In genomic region chr4:58925664-58926063, GRCm38 (mm10) we compare ENCODE assay signal across 22 mouse cellular contexts. TPM values are rescaled to one million over a fixed set of nuclear protein-coding genes. Genes with fewer than 3 reads are reported as not detected.
"Had no signal": no experiment of that assay in that cellular context is flagged by ENCODE, and none has a peak within 500 bp of the region (broad histone marks: within the 10 kb centered on the region; RNA-seq: fewer than 3 reads in every experiment).

No protein-coding gene starts in this region.

- H3K9me3 ChIP-seq: kidney, embryonic 15.5 days; limb, embryonic 15.5 days had no signal

- H3K27me3 ChIP-seq: kidney, embryonic 15.5 days; limb, embryonic 12.5 days; limb, embryonic 15.5 days; neural tube, embryonic 13.5 days had no signal

- H3K27ac ChIP-seq: kidney, embryonic 15.5 days; limb, embryonic 12.5 days; limb, embryonic 15.5 days; liver, embryonic 14.5 days; macrophage; midbrain, embryonic 12.5 days; neural tube, embryonic 13.5 days had no signal

- H3K36me3 ChIP-seq: kidney, embryonic 15.5 days; limb, embryonic 12.5 days; limb, embryonic 15.5 days; midbrain, embryonic 12.5 days; neural tube, embryonic 13.5 days had no signal

- H3K4me2 ChIP-seq: kidney, embryonic 15.5 days; limb, embryonic 12.5 days; limb, embryonic 15.5 days; liver, embryonic 11.5 days; lung, embryonic 14.5 days; midbrain, embryonic 12.5 days; neural tube, embryonic 13.5 days had no signal

- DNase-seq: kidney, adult 8-10 months; kidney, postnatal 10 days; kidney, postnatal 36 days; layer of hippocampus, adult 9-11 months; liver, postnatal 0 days; lung, embryonic 14.5 days; thymus, adult 18-20 months; thymus, postnatal 36 days had no signal

- H3K4me3 ChIP-seq: kidney, embryonic 15.5 days; limb, embryonic 12.5 days; limb, embryonic 15.5 days; midbrain, embryonic 12.5 days; myocyte; neural tube, embryonic 13.5 days had no signal

- H3K4me1 ChIP-seq: kidney, embryonic 15.5 days; limb, embryonic 12.5 days; limb, embryonic 15.5 days; midbrain, embryonic 12.5 days; neural tube, embryonic 13.5 days had no signal

- H3K9ac ChIP-seq: kidney, embryonic 15.5 days; limb, embryonic 12.5 days; limb, embryonic 15.5 days; liver, embryonic 14.5 days; liver, postnatal 0 days; lung, embryonic 14.5 days; midbrain, embryonic 12.5 days; neural tube, embryonic 13.5 days had no signal

- ATAC-seq: liver, postnatal 0 days; lung, postnatal 0 days; midbrain, embryonic 16.5 days had no signal

RNA-seq across cellular contexts. Expression of gene Zkscan16, which starts 17.8 kb away (rescaled TPM):
- total RNA-seq: megakaryocyte, adult 5-6 weeks; monocyte, adult 5-6 weeks had no signal
- polyA plus RNA-seq: lung, postnatal 0 days; macrophage; myocyte; small intestine, adult 2 months had no signal
